Mouse (Mus musculus) liver, adult 2 months (tissue): ENCODE data around the gene Nudcd3. TPM values are rescaled to one million over a fixed set of nuclear protein-coding genes. Genes with fewer than 3 reads are reported as not detected.

ENCODE experiments used
- DNase-seq: peaks from one replicate; pipeline ENCODE4 v3.0.0-alpha.2; 2011; ENCODE audit warnings: low read depth, low spot score; ENCODE audit errors: extremely low read depth
- H3K27ac ChIP-seq: fragments of 200-500 bp; replicated peaks from 2 replicates; pipeline ENCODE4 v1.5.1; 2012; ENCODE audit warnings: low read depth, mild to moderate bottlenecking, control low read depth, inconsistent platforms, low read length; ENCODE audit not compliant: insufficient read depth
- H3K27me3 ChIP-seq: fragments of 200-500 bp; 2 replicates; pipeline ENCODE4 v1.6.1; 2012; ENCODE audit warnings: mild to moderate bottlenecking, moderate library complexity, low read length, inconsistent platforms; ENCODE audit not compliant: control insufficient read depth, insufficient read depth
- H3K36me3 ChIP-seq: fragments of 200-500 bp; 2 replicates; pipeline ENCODE4 v1.6.1; 2012; ENCODE audit warnings: low read length, inconsistent platforms; ENCODE audit not compliant: control insufficient read depth, insufficient read depth
- H3K4me1 ChIP-seq: fragments of 200-500 bp; 2 replicates; pipeline ENCODE4 v1.6.1; 2011; ENCODE audit warnings: low read length; ENCODE audit not compliant: control insufficient read depth, insufficient read depth
- H3K4me3 ChIP-seq: fragments of 200-500 bp; 2 replicates; pipeline ENCODE4 v1.5.1; 2011; ENCODE audit warnings: low read depth, mild to moderate bottlenecking, control low read depth, low read length, moderate library complexity; ENCODE audit not compliant: insufficient read depth
- H3K79me2 ChIP-seq: fragments of 200-500 bp; 2 replicates; pipeline ENCODE4 v1.6.1; 2012; ENCODE audit warnings: inconsistent platforms, mild to moderate bottlenecking, low read length, moderate library complexity; ENCODE audit not compliant: control insufficient read depth, insufficient read depth
- H3K9ac ChIP-seq: fragments of 200-500 bp; 2 replicates; pipeline ENCODE4 v1.6.1; 2012; ENCODE audit warnings: low read depth, mild to moderate bottlenecking, control low read depth, inconsistent platforms, low read length
- CTCF ChIP-seq: fragments of 200-500 bp; IDR thresholded peaks from 2 replicates; pipeline ENCODE4 v1.5.1; 2011; ENCODE audit warnings: low read depth, low read length, control low read depth
- POLR2A ChIP-seq: fragments of 200-500 bp; IDR thresholded peaks from 2 replicates; pipeline ENCODE4 v1.6.1; 2011; ENCODE audit warnings: low read length, control low read depth; ENCODE audit not compliant: insufficient read depth; ENCODE audit errors: extremely low read depth
- WGBS: fragments of 180-500 bp; shearing (Covaris S2); methylation state at CpG from one replicate; pipeline ENCODE4 v1.1.7; 2018; 5-methylcytosine and 5-hydroxymethylcytosine counted together
- polyA plus RNA-seq: library from polyadenylated mRNA; depleted of rRNA; stranded (reverse); fragments of >200 nt; gene quantifications from 2 replicates; pipeline ENCODE4 v1.2.3, GENCODE M21; 2012
- total RNA-seq: library from RNA; depleted of rRNA; stranded (reverse); fragments of >200 nt; gene quantifications from 2 replicates; pipeline ENCODE4 v1.2.3, GENCODE M21; 2014

Gene Nudcd3
- total and polyA plus RNA-seq, 2 experiments = 10.6 to 16.7 TPM

DNA sequence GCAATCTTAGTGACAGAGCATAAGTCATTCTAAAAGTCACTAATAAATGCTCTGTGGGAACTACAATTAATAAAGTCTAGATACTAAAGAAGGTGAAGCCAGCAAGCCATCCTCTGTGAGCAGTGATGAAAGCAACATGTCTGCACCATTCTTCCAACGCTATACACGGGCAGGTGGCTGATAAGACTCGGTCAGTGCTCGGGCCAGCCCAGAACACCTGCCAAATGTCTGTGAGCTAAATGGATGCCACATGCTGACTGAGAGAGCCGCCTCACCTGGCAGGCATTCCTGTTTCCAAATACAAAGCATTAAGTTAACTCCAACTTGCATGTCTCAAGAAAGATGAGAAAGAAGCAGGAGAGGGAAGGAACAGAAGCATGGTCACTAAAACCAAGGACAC is 43.1 kb downstream of the Nudcd3 start:
- Histone ChIP-seq H3K79me2 (peaks cover 18% of the 10 kb centered on the region), H3K4me3 (no peak overlapping the region), H3K4me1 (peaks cover 24% of the 10 kb centered on the region), H3K27me3 (no peaks in the 10 kb centered on the region), H3K9ac (no peak overlapping the region), H3K36me3 (no peaks in the 10 kb centered on the region), H3K27ac (no peak overlapping the region)
- WGBS = 17% methylated on average over 5 of the region's 5 CpGs
- TF ChIP-seq POLR2A = no peak
- no peak for TF ChIP-seq CTCF
- peak; percentile 59 for DNase-seq

DNA sequence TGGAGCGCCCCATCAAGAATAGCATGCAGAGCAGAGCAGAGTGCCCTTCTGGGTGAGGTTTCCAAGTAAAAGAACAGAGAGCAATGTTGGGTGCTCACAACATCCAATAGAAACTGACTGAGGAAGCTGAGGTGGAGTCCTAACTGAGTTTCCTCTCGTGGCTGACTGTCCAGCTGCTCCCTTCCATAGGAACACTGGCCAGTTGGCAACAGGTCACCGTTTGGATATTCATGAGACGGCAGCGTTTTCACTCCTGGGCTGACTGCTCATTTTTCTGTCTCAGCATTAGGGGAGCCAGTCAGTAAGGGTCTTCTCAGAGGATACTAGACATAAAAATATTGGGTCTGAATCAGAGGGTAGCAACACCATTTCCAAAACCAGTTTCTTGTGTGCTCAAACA is 43.6 kb downstream of the Nudcd3 start:
- no peaks in the 10 kb centered on the region for H3K36me3 ChIP-seq
- H3K9ac ChIP-seq = no peak overlapping the region
- no peak for DNase-seq
- TF ChIP-seq CTCF = no peak
- no peak for TF ChIP-seq POLR2A
- no peaks in the 10 kb centered on the region for H3K27me3 ChIP-seq
- no peak overlapping the region for H3K4me3 ChIP-seq
- H3K27ac ChIP-seq = no peak overlapping the region
- H3K79me2 ChIP-seq = peaks cover 18% of the 10 kb centered on the region
- H3K4me1 ChIP-seq = peaks cover 22% of the 10 kb centered on the region
- WGBS = 51% methylated on average over 5 of the region's 5 CpGs

DNA sequence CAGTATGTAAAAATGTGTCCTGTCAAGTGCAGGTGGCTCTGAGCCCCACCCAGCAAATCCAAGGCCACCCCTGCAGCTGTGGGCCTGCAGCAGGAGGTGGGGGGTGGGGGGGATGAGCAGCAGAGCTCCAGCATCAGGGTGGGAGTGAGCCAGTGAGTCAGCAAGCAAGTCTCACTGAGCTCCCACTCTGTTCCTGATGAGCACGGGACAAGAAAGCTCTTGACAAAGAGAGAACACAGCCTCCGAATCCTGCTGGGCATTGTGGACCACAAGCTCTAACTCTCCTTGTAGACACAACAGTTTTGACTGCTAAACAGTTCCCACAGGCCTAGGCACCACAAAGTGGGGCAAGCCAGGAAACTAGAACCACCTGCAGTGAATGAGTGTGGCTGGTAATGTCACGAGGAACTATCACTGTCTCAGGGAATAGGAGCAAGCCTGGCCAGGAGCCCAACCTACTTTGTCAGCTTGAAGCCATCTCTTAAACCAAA is 46.0 kb downstream of the Nudcd3 start:
- Histone ChIP-seq H3K27ac (no peak overlapping the region), H3K4me3 (no peak overlapping the region), H3K4me1 (peaks cover 6% of the 10 kb centered on the region; the same call in 1 of the 2 replicates), H3K79me2 (peaks cover 18% of the 10 kb centered on the region), H3K9ac (no peak overlapping the region), H3K27me3 (no peaks in the 10 kb centered on the region), H3K36me3 (peaks cover 3% of the 10 kb centered on the region)
- TF ChIP-seq POLR2A (no peak), CTCF (no peak)
- no peak for DNase-seq
- 83% methylated on average over 3 of the region's 3 CpGs for WGBS

DNA sequence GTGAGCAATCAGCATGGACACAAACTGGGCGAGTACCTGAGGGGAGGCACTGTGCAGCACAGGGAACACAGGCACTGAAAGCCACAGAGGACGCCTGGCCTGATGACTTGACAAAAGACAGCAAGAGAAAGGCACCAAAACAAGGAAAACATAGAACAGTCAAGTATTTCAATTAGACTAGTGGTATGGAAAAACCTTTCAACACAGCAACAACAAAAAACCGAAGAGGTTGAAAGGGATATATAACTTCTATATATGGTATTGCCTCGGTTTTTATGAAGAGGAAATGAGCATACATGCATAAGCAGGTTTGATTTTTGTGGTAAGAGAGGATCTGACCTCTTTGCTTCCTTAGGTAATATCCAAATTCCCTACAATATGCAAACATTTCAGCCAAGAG is 47.4 kb downstream of the Nudcd3 start:
- H3K36me3 ChIP-seq = peaks cover 7% of the 10 kb centered on the region
- no peaks in the 10 kb centered on the region for H3K27me3 ChIP-seq
- peaks cover 18% of the 10 kb centered on the region for H3K79me2 ChIP-seq
- TF ChIP-seq POLR2A = no peak
- TF ChIP-seq CTCF = no peak
- no peak for DNase-seq
- no peak overlapping the region for H3K27ac ChIP-seq
- peaks cover 2% of the 10 kb centered on the region; the same call in 1 of the 2 replicates for H3K4me1 ChIP-seq
- no peak overlapping the region for H3K9ac ChIP-seq
- no peak overlapping the region for H3K4me3 ChIP-seq
- WGBS = 85% methylated on average over 4 of the region's 4 CpGs

DNA sequence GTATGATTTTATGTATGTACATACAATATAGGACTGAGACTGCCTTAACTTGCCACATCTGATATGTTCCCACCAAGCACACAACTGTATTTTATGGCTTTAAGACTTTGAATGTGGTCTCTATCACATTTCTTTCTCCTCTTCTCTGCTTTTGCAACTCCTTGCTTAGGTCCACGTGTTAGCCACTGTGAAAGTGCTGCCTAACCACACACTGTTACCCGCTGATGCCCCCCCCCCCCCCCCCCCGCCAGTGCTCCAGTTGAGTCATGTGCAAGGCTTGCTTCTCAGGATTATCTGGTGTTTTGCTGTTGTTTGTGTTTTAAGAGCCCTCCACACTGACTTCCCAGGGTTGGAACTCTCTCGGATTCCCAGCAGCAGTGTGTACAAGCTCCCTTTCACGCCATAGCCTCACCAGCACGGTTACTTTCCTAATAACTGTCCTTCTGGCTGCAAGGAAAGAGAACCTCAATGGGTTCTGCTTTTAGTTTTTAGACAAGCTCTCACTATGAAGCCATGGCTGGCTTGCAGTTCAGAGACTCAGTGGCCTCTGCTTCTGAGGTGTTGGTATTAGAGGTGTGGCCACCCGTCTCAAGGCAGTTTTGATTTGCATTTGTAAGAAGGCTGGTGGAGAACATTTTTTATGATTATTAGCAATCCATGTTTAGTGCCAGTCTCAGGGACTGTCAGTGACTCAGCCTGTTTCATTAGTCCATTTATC is 61.8 kb downstream of the Nudcd3 start:
- Histone ChIP-seq H3K79me2 (no peaks in the 10 kb centered on the region), H3K36me3 (no peaks in the 10 kb centered on the region), H3K27ac (no peak overlapping the region), H3K9ac (no peak overlapping the region), H3K27me3 (no peaks in the 10 kb centered on the region), H3K4me1 (no peaks in the 10 kb centered on the region), H3K4me3 (no peak overlapping the region)
- 85% methylated on average over 7 of the region's 7 CpGs for WGBS
- no peak for DNase-seq
- TF ChIP-seq CTCF = no peak
- no peak for TF ChIP-seq POLR2A

DNA sequence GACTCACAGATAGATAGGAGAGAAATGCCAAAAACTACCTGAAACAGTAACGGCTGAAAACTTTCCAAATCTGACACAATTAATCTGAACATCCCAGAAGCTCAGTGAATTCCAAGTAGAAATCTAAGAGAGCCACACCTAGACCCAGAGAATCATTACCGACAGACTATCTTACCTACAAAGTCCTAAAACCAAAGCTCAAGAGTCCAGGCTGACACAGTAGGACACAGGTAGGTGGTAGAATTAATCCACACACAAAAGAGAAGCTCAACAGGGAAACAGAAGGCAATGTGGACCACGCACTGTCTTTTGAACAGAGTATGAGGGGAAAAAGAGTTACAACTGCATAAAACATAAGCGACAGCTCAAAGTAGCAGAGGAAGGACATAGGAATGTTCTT is 67.3 kb downstream of the Nudcd3 start:
- Histone ChIP-seq H3K4me1 (no peaks in the 10 kb centered on the region), H3K4me3 (no peak overlapping the region), H3K9ac (no peak overlapping the region), H3K27ac (no peak overlapping the region), H3K27me3 (no peaks in the 10 kb centered on the region), H3K36me3 (no peaks in the 10 kb centered on the region), H3K79me2 (no peaks in the 10 kb centered on the region; the same call in 1 of the 2 replicates)
- WGBS = 93% methylated on average over 4 of the region's 4 CpGs
- TF ChIP-seq POLR2A = no peak
- TF ChIP-seq CTCF = no peak
- no peak for DNase-seq
